Mouse (Mus musculus) mammary gland, adult 2 months (tissue): ENCODE data around the gene Banp. TPM values are rescaled to one million over a fixed set of nuclear protein-coding genes. Genes with fewer than 3 reads are reported as not detected.

Experiments
- polyA plus RNA-seq: library from polyadenylated mRNA; depleted of rRNA; stranded (reverse); fragments of >200 nt; gene quantifications from 2 replicates; pipeline ENCODE4 v1.2.3, GENCODE M21; 2012; ENCODE audit warnings: low replicate concordance; rRNA removed

Banp gene
- 48.5 and 75.6 TPM in 2 replicates for polyA plus RNA-seq

GRCm38 (mm10) chr8:121949222-121949800 lies at the start of gene Banp:
Gene Banp, plus strand, starts transcription at chr8:121949750.

DNA sequence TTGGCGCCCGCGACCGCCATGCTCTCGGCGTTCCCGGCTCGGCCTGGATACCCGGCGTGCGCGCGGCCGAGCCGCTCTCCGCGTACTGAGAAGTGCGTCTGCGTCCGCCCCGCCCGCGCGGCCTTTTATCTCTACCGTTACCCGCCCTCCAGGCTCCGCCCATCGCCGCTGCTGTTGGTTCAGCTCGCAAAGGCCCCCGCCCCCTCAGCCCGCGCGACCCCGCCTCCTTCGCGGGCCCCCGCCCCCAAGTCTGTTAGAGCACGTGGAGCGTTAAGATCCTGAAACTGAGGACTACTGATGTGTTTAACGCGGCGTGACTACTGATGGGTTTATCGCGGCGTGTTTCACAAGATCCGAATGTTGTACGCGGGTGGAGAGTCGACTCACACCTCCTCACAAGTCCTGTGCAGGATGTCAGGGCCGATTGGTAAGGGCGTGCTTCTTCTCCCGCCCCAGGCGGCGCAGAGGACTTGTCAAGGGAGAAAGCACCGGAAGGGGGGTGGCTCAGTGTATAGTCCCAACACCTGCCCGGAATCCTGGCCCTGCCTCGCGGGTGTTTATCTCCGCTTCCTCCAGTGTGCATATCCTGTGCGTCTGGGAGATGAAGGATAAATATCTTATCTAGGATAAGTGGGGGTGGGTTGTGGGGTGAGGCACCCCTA lies 41.8 kb upstream of the Banp start, which contains the start of gene Slc7a5:
Slc7a5 (minus strand) TSS at position 108 of the 662 bp plus-strand sequence.

DNA sequence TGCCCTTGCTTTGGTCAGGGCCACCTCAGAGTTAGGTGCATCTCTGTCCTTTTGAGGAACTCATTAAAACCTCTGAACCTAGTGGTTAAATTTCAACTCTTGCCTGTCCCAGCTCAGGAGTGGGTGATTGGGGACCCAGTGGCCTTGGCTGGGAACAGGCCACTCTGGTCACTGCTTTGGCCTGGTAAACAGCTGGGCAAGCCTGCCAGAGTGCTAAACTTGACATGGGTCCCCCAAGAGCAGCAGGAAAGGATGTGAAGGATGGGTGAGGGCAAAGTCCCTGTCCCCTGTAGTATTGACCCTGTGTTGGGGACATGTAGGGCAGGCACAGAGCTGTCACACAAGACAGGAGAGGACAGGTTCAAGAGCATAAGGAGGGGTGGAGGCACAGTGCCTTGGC lies 4.7 kb upstream of the Banp start, which contains the start of gene Car5a:
Car5a (minus strand) TSS at position 74 of the 400 bp plus-strand sequence.

Other genes starting within 250 kb of the Banp start
- gene Jph3, start 220.1 kb upstream of the Banp start, polyA plus RNA-seq, result 0.06 and 0.13 TPM in 2 replicates
- gene Klhdc4, start 120.2 kb upstream of the Banp start, polyA plus RNA-seq, result 15.5 and 17.9 TPM in 2 replicates
- 18.2 and 24.8 TPM in 2 replicates for gene Slc7a5, start 42.1 kb upstream of the Banp start, polyA plus RNA-seq
- gene Car5a, start 4.8 kb upstream of the Banp start, polyA plus RNA-seq, result 0.55 TPM in 1 of 2 replicates, not detected in the other